Mouse (Mus musculus) 416B (cell line): ENCODE data around the gene Gal3st2.
"Not testable (repeated sequence)": the region's sequence is repeated elsewhere in the genome, so short reads cannot be mapped to it uniquely, and the experiment has no call there.

Experiments used
- DNase-seq: peaks from one replicate; pipeline ENCODE4 v3.0.0; 2011; ENCODE audit warnings: low read depth

Gene Gal3st2

GRCm38 (mm10) chr1:93871594-93872105, 10.5 kb downstream of the Gal3st2 start:
- not testable (repeated sequence) for DNase-seq

- not testable (repeated sequence) for DNase-seq
Measured at GRCm38 (mm10) chr1:93874405-93874804, 13.3 kb downstream of the Gal3st2 start.

GRCm38 (mm10) chr1:93881778-93882177, 20.7 kb downstream of the Gal3st2 start:
- DNase-seq = not testable (repeated sequence)

GRCm38 (mm10) chr1:93890936-93891335, 29.8 kb downstream of the Gal3st2 start:
- not testable (repeated sequence) for DNase-seq

- not testable (repeated sequence) for DNase-seq
Measured at GRCm38 (mm10) chr1:93897395-93897794, 36.3 kb downstream of the Gal3st2 start.

- not testable (repeated sequence) for DNase-seq
Measured at GRCm38 (mm10) chr1:93901291-93901690, 40.2 kb downstream of the Gal3st2 start.

- not testable (repeated sequence) for DNase-seq
Measured at GRCm38 (mm10) chr1:93906690-93907089, 45.6 kb downstream of the Gal3st2 start.

GRCm38 (mm10) chr1:93908977-93909586, 48.0 kb downstream of the Gal3st2 start:
- DNase-seq = not testable (repeated sequence)

GRCm38 (mm10) chr1:93911877-93912276, 50.8 kb downstream of the Gal3st2 start:
- DNase-seq = not testable (repeated sequence)

- not testable (repeated sequence) for DNase-seq
Measured at GRCm38 (mm10) chr1:93917160-93917559, 56.1 kb downstream of the Gal3st2 start.

- DNase-seq = not testable (repeated sequence)
Measured at GRCm38 (mm10) chr1:93918011-93918410, 56.9 kb downstream of the Gal3st2 start, which contains the start of gene Gal3st2b. TSS of gene Gal3st2b (plus strand) at chr1:93918311.

- DNase-seq = not testable (repeated sequence)
Measured at GRCm38 (mm10) chr1:93918775-93919174, 57.7 kb downstream of the Gal3st2 start.

GRCm38 (mm10) chr1:93919321-93919720, 58.2 kb downstream of the Gal3st2 start:
- DNase-seq = not testable (repeated sequence)

- not testable (repeated sequence) for DNase-seq
Measured at GRCm38 (mm10) chr1:93922609-93923008, 61.5 kb downstream of the Gal3st2 start.

GRCm38 (mm10) chr1:93923098-93923497, 62.0 kb downstream of the Gal3st2 start:
- DNase-seq = not testable (repeated sequence)
